Mouse (Mus musculus) neural tube, embryonic 14.5 days (tissue): ENCODE results near the gene Znhit3. TPM values are rescaled to one million over a fixed set of nuclear protein-coding genes. Genes with fewer than 3 reads are reported as not detected.

ENCODE experiments used
- ATAC-seq: fragments of 200-750 bp; cut with Nextera tagmentation; 2 replicates; pipeline ENCODE4 v1.8.0; 2017; ENCODE audit warnings: low read depth, mild to moderate bottlenecking, moderate TSS enrichment, moderate library complexity
- H3K27ac ChIP-seq: fragments of 300-500 bp; sonication (generic); 2 replicates; pipeline ENCODE4 v1.5.1; 2014; ENCODE audit warnings: low read depth, mild to moderate bottlenecking, control low read depth, low read length, moderate library complexity, mixed read lengths
- H3K27me3 ChIP-seq: fragments of 300-500 bp; sonication (generic); 2 replicates; pipeline ENCODE4 v1.6.1; 2014; ENCODE audit warnings: low read length; ENCODE audit not compliant: control insufficient read depth, insufficient read depth
- H3K36me3 ChIP-seq: fragments of 300-500 bp; sonication (generic); 2 replicates; pipeline ENCODE4 v1.6.1; 2014; ENCODE audit warnings: low read length, mixed read lengths; ENCODE audit not compliant: control insufficient read depth, insufficient read depth
- H3K4me1 ChIP-seq: fragments of 300-500 bp; sonication (generic); 2 replicates; pipeline ENCODE4 v1.6.1; 2014; ENCODE audit warnings: low read length; ENCODE audit not compliant: control insufficient read depth, insufficient read depth
- H3K4me2 ChIP-seq: fragments of 300-500 bp; sonication (generic); 2 replicates; pipeline ENCODE4 v1.6.1; 2014; ENCODE audit warnings: mild to moderate bottlenecking, low read depth, low read length, control low read depth
- H3K4me3 ChIP-seq: fragments of 300-500 bp; sonication (generic); 2 replicates; pipeline ENCODE4 v1.5.1; 2014; ENCODE audit warnings: low read depth, low read length, control low read depth, mixed read lengths
- H3K9ac ChIP-seq: fragments of 300-500 bp; sonication (generic); replicated peaks from 2 replicates; pipeline ENCODE4 v1.6.1; 2014; ENCODE audit warnings: low read depth, mild to moderate bottlenecking, control low read depth, low read length, mixed read lengths
- H3K9me3 ChIP-seq: fragments of 300-500 bp; sonication (generic); 2 replicates; pipeline ENCODE4 v1.6.1; 2016; ENCODE audit warnings: low read length; ENCODE audit not compliant: control insufficient read depth
- WGBS: fragments of 180-500 bp; shearing (Covaris S2); extraction: QIAGEN DNeasy Blood & Tissue Kit; methylation state at CpG from one replicate; pipeline ENCODE4 v1.1.7; 2014; 5-methylcytosine and 5-hydroxymethylcytosine counted together
- polyA plus RNA-seq: library from polyadenylated mRNA; unstranded; fragments of >200 nt; fragmentation: Nextera tagmentation; extraction: Ambion mirVana; gene quantifications from 2 replicates; pipeline ENCODE4 v1.2.1, GENCODE M21; 2014

The Znhit3 gene
- 70.9 and 86.2 TPM in 2 replicates for polyA plus RNA-seq

GRCm38 (mm10) chr11:84916053-84916702 lies at the start of gene Znhit3:
TSS of gene Znhit3 (minus strand) at chr11:84916366.
- H3K36me3 ChIP-seq: peaks cover 6% of the 10 kb centered on the region; the same call in 1 of the 2 replicates
- peak within 1 kb of the TSS; percentile 86 for H3K4me3 ChIP-seq
- H3K9ac ChIP-seq: peak within 1 kb of the TSS; percentile 76
- no peak within 1 kb of the TSS; the same call in 1 of the 2 replicates for H3K27ac ChIP-seq
- H3K4me2 ChIP-seq: peak within 1 kb of the TSS; percentile 62
- H3K9me3 ChIP-seq: no peaks in the 10 kb centered on the region
- H3K4me1 ChIP-seq: peaks cover 6% of the 10 kb centered on the region; the same call in 1 of the 2 replicates
- peak; percentile 93 for ATAC-seq
- 4% methylated on average over 34 of the region's 34 CpGs for WGBS
- no peaks in the 10 kb centered on the region for H3K27me3 ChIP-seq

- no peak overlapping the region for H3K4me3 ChIP-seq
- H3K27ac ChIP-seq: no peak overlapping the region
- no peak for ATAC-seq
- H3K9me3 ChIP-seq: no peaks in the 10 kb centered on the region
- peaks cover 4% of the 10 kb centered on the region; the same call in 1 of the 2 replicates for H3K27me3 ChIP-seq
- no peak overlapping the region for H3K9ac ChIP-seq
- peaks cover 7% of the 10 kb centered on the region; the same call in 1 of the 2 replicates for H3K4me1 ChIP-seq
- WGBS: 80% methylated on average over 3 of the region's 3 CpGs
- H3K4me2 ChIP-seq: no peak overlapping the region
- no peaks in the 10 kb centered on the region for H3K36me3 ChIP-seq
Observed at GRCm38 (mm10) chr11:84963556-84963955, 47.4 kb upstream of the Znhit3 start.

GRCm38 (mm10) chr11:84962536-84962935 lies 46.4 kb upstream of the Znhit3 start:
- WGBS: 97% methylated on average over 4 of the region's 4 CpGs
- no peak overlapping the region for H3K9ac ChIP-seq
- no peak for ATAC-seq

GRCm38 (mm10) chr11:84961571-84961970 lies 45.4 kb upstream of the Znhit3 start:
- no peak overlapping the region for H3K4me3 ChIP-seq
- H3K27ac ChIP-seq: no peak overlapping the region
- H3K4me1 ChIP-seq: no peaks in the 10 kb centered on the region
- H3K9ac ChIP-seq: no peak overlapping the region
- no peak overlapping the region for H3K4me2 ChIP-seq
- ATAC-seq: no peak
- no peaks in the 10 kb centered on the region for H3K36me3 ChIP-seq
- WGBS: 96% methylated on average over 4 of the region's 4 CpGs
- peaks cover 18% of the 10 kb centered on the region for H3K27me3 ChIP-seq
- no peaks in the 10 kb centered on the region for H3K9me3 ChIP-seq

More at GRCm38 (mm10) chr11:84962536-84962935, 46.4 kb upstream of the Znhit3 start:
- peaks cover 10% of the 10 kb centered on the region; the same call in 1 of the 2 replicates for H3K27me3 ChIP-seq
- no peaks in the 10 kb centered on the region for H3K36me3 ChIP-seq
- H3K4me2 ChIP-seq: no peak overlapping the region
- peaks cover 6% of the 10 kb centered on the region; the same call in 1 of the 2 replicates for H3K4me1 ChIP-seq
- no peaks in the 10 kb centered on the region for H3K9me3 ChIP-seq
- no peak overlapping the region for H3K27ac ChIP-seq
- no peak overlapping the region for H3K4me3 ChIP-seq

GRCm38 (mm10) chr11:84960780-84961179 lies 44.6 kb upstream of the Znhit3 start:
- H3K27me3 ChIP-seq: peaks cover 23% of the 10 kb centered on the region
- ATAC-seq: no peak
- no peak overlapping the region for H3K4me2 ChIP-seq
- 72% methylated on average over 6 of the region's 6 CpGs for WGBS
- H3K4me3 ChIP-seq: no peak overlapping the region
- no peaks in the 10 kb centered on the region for H3K4me1 ChIP-seq
- no peak overlapping the region for H3K9ac ChIP-seq
- H3K27ac ChIP-seq: no peak overlapping the region
- H3K36me3 ChIP-seq: no peaks in the 10 kb centered on the region
- no peaks in the 10 kb centered on the region for H3K9me3 ChIP-seq

GRCm38 (mm10) chr11:84960291-84960690 lies 44.1 kb upstream of the Znhit3 start:
- ATAC-seq: no peak
- Histone ChIP-seq H3K9me3 (no peaks in the 10 kb centered on the region), H3K27ac (no peak overlapping the region), H3K36me3 (no peaks in the 10 kb centered on the region), H3K4me1 (no peaks in the 10 kb centered on the region), H3K4me2 (no peak overlapping the region), H3K4me3 (no peak overlapping the region), H3K9ac (no peak overlapping the region), H3K27me3 (peaks cover 23% of the 10 kb centered on the region)
- WGBS: 42% methylated on average over 3 of the region's 3 CpGs

GRCm38 (mm10) chr11:84959701-84960181 lies 43.6 kb upstream of the Znhit3 start:
- H3K9ac ChIP-seq: no peak overlapping the region
- no peaks in the 10 kb centered on the region for H3K9me3 ChIP-seq
- H3K4me2 ChIP-seq: no peak overlapping the region
- H3K27me3 ChIP-seq: peaks cover 23% of the 10 kb centered on the region
- 7% methylated on average over 9 of the region's 9 CpGs for WGBS
- H3K36me3 ChIP-seq: no peaks in the 10 kb centered on the region
- no peak for ATAC-seq
- H3K27ac ChIP-seq: no peak overlapping the region
- H3K4me3 ChIP-seq: no peak overlapping the region
- no peaks in the 10 kb centered on the region for H3K4me1 ChIP-seq

- Histone ChIP-seq H3K36me3 (no peaks in the 10 kb centered on the region), H3K9ac (no peak overlapping the region), H3K27me3 (peaks cover 23% of the 10 kb centered on the region), H3K4me1 (no peaks in the 10 kb centered on the region), H3K9me3 (no peaks in the 10 kb centered on the region), H3K4me3 (no peak overlapping the region), H3K4me2 (no peak overlapping the region), H3K27ac (no peak overlapping the region)
- ATAC-seq: no peak
- 43% methylated on average over 5 of the region's 5 CpGs for WGBS
Observed at GRCm38 (mm10) chr11:84959181-84959580, 43.0 kb upstream of the Znhit3 start.

- WGBS: 9% methylated on average over 11 of the region's 11 CpGs
- ATAC-seq: no peak
- peaks cover 23% of the 10 kb centered on the region for H3K27me3 ChIP-seq
Observed at GRCm38 (mm10) chr11:84958271-84958630, 42.1 kb upstream of the Znhit3 start.

More at GRCm38 (mm10) chr11:84958271-84958630, 42.1 kb upstream of the Znhit3 start:
- Histone ChIP-seq H3K36me3 (no peaks in the 10 kb centered on the region), H3K4me3 (no peak overlapping the region), H3K27ac (no peak overlapping the region), H3K4me2 (peak overlapping the region; percentile 58), H3K9ac (no peak overlapping the region), H3K4me1 (no peaks in the 10 kb centered on the region), H3K9me3 (no peaks in the 10 kb centered on the region)
